Mouse (Mus musculus): ENCODE measurements around the gene Phkb. TPM values are rescaled to one million over a fixed set of nuclear protein-coding genes. Genes with fewer than 3 reads are reported as not detected.

Phkb gene
- polyA plus RNA-seq, 2 experiments, result 30.9 to 53.2 TPM

- no peak for TF ChIP-seq POLR2A (IDR thresholded peaks at IDR 0.05; ENCODE audit: borderline replicate concordance, extremely low read depth, insufficient read depth, insufficient read length)
- no peak overlapping the region for H3K9ac ChIP-seq (ENCODE audit: low read depth, low read length, severe bottlenecking)
Observed at GRCm38 (mm10) chr8:86052003-86052402, 211.2 kb downstream of the Phkb start.

GRCm38 (mm10) chr8:86058618-86059017, 217.9 kb downstream of the Phkb start:
- no peak overlapping the region for H3K4me3 ChIP-seq (replicated peaks; ENCODE audit: low read length)
- no peak overlapping the region for H3K27ac ChIP-seq (replicated peaks; ENCODE audit: low read depth, low read length)
- TF ChIP-seq POLR2A (IDR thresholded peaks at IDR 0.05; ENCODE audit: borderline replicate concordance, extremely low read depth, insufficient read depth, insufficient read length), result no peak
- 92% methylated on average over 5 of the region's 5 CpGs for WGBS
- H3K4me2 ChIP-seq (replicated peaks; ENCODE audit: low read depth, low read length, severe bottlenecking), result no peak overlapping the region
- DNase-seq (ENCODE audit: low spot score) (no peak), ATAC-seq (ENCODE audit: low FRiP score, low read depth) (no peak)
- no peaks in the 10 kb centered on the region for H3K4me1 ChIP-seq (ENCODE audit: control insufficient read depth, insufficient read depth, low read length)
- H3K36me3 ChIP-seq (ENCODE audit: control insufficient read depth, insufficient read depth, low read length), result peaks cover 27% of the 10 kb centered on the region
- H3K9me3 ChIP-seq (ENCODE audit: control insufficient read depth, low read length), result no peaks in the 10 kb centered on the region
- H3K9ac ChIP-seq (ENCODE audit: low read depth, low read length, severe bottlenecking), result no peak overlapping the region
- no peaks in the 10 kb centered on the region for H3K27me3 ChIP-seq (ENCODE audit: control insufficient read depth, insufficient read depth, low read length)

More at GRCm38 (mm10) chr8:86052003-86052402, 211.2 kb downstream of the Phkb start:
- WGBS, result 83% methylated on average over 4 of the region's 4 CpGs
- Histone ChIP-seq H3K4me2 (replicated peaks; ENCODE audit: low read depth, low read length, severe bottlenecking) (no peak overlapping the region), H3K27ac (replicated peaks; ENCODE audit: low read depth, low read length) (no peak overlapping the region), H3K27me3 (ENCODE audit: control insufficient read depth, insufficient read depth, low read length) (no peaks in the 10 kb centered on the region), H3K9me3 (ENCODE audit: control insufficient read depth, low read length) (no peaks in the 10 kb centered on the region), H3K4me1 (ENCODE audit: control insufficient read depth, insufficient read depth, low read length) (no peaks in the 10 kb centered on the region), H3K36me3 (ENCODE audit: control insufficient read depth, insufficient read depth, low read length) (peaks cover 7% of the 10 kb centered on the region), H3K4me3 (replicated peaks; ENCODE audit: low read length) (no peak overlapping the region)
- no peak for ATAC-seq (ENCODE audit: low FRiP score, low read depth)
- DNase-seq (ENCODE audit: low spot score), result no peak

GRCm38 (mm10) chr8:86059130-86059529, 218.4 kb downstream of the Phkb start:
- Histone ChIP-seq H3K4me1 (ENCODE audit: control insufficient read depth, insufficient read depth, low read length) (no peaks in the 10 kb centered on the region), H3K27me3 (ENCODE audit: control insufficient read depth, insufficient read depth, low read length) (no peaks in the 10 kb centered on the region), H3K9ac (ENCODE audit: low read depth, low read length, severe bottlenecking) (no peak overlapping the region), H3K27ac (replicated peaks; ENCODE audit: low read depth, low read length) (no peak overlapping the region), H3K4me2 (replicated peaks; ENCODE audit: low read depth, low read length, severe bottlenecking) (no peak overlapping the region), H3K36me3 (ENCODE audit: control insufficient read depth, insufficient read depth, low read length) (peaks cover 28% of the 10 kb centered on the region), H3K4me3 (replicated peaks; ENCODE audit: low read length) (no peak overlapping the region), H3K9me3 (ENCODE audit: control insufficient read depth, low read length) (no peaks in the 10 kb centered on the region)
- no peak for TF ChIP-seq POLR2A (IDR thresholded peaks at IDR 0.05; ENCODE audit: borderline replicate concordance, extremely low read depth, insufficient read depth, insufficient read length)
- no peak for DNase-seq (ENCODE audit: low spot score)
- WGBS, result 53% methylated on average over 5 of the region's 5 CpGs
- ATAC-seq (ENCODE audit: low FRiP score, low read depth), result no peak

GRCm38 (mm10) chr8:86063411-86063810, 222.7 kb downstream of the Phkb start:
- H3K9me3 ChIP-seq (ENCODE audit: control insufficient read depth, low read length), result no peaks in the 10 kb centered on the region
- DNase-seq (ENCODE audit: low spot score) (no peak), ATAC-seq (ENCODE audit: low FRiP score, low read depth) (no peak)
- H3K27me3 ChIP-seq (ENCODE audit: control insufficient read depth, insufficient read depth, low read length), result no peaks in the 10 kb centered on the region
- peaks cover 10% of the 10 kb centered on the region for H3K36me3 ChIP-seq (ENCODE audit: control insufficient read depth, insufficient read depth, low read length)
- TF ChIP-seq POLR2A (IDR thresholded peaks at IDR 0.05; ENCODE audit: borderline replicate concordance, extremely low read depth, insufficient read depth, insufficient read length), result no peak
- no peak overlapping the region for H3K27ac ChIP-seq (replicated peaks; ENCODE audit: low read depth, low read length)
- 98% methylated on average over 2 of the region's 2 CpGs for WGBS
- no peak overlapping the region for H3K4me2 ChIP-seq (replicated peaks; ENCODE audit: low read depth, low read length, severe bottlenecking)
- no peak overlapping the region for H3K4me3 ChIP-seq (replicated peaks; ENCODE audit: low read length)
- H3K4me1 ChIP-seq (ENCODE audit: control insufficient read depth, insufficient read depth, low read length), result no peaks in the 10 kb centered on the region
- no peak overlapping the region for H3K9ac ChIP-seq (ENCODE audit: low read depth, low read length, severe bottlenecking)

- no peak for DNase-seq (ENCODE audit: low spot score)
- no peak for ATAC-seq (ENCODE audit: low FRiP score, low read depth)
- no peak overlapping the region for H3K9ac ChIP-seq (ENCODE audit: low read depth, low read length, severe bottlenecking)
- no peak overlapping the region for H3K27ac ChIP-seq (replicated peaks; ENCODE audit: low read depth, low read length)
- 95% methylated on average over 1 of the region's 1 CpGs for WGBS
- no peaks in the 10 kb centered on the region for H3K27me3 ChIP-seq (ENCODE audit: control insufficient read depth, insufficient read depth, low read length)
- H3K4me1 ChIP-seq (ENCODE audit: control insufficient read depth, insufficient read depth, low read length), result no peaks in the 10 kb centered on the region
- H3K4me3 ChIP-seq (replicated peaks; ENCODE audit: low read length), result no peak overlapping the region
- no peak overlapping the region for H3K4me2 ChIP-seq (replicated peaks; ENCODE audit: low read depth, low read length, severe bottlenecking)
- H3K9me3 ChIP-seq (ENCODE audit: control insufficient read depth, low read length), result no peaks in the 10 kb centered on the region
- no peak for TF ChIP-seq POLR2A (IDR thresholded peaks at IDR 0.05; ENCODE audit: borderline replicate concordance, extremely low read depth, insufficient read depth, insufficient read length)
- H3K36me3 ChIP-seq (ENCODE audit: control insufficient read depth, insufficient read depth, low read length), result no peaks in the 10 kb centered on the region
Observed at GRCm38 (mm10) chr8:86079433-86079832, 238.7 kb downstream of the Phkb start.

- no peak for ATAC-seq (ENCODE audit: low FRiP score, low read depth)
- 41% methylated on average over 4 of the region's 4 CpGs for WGBS
Observed at GRCm38 (mm10) chr8:86083346-86083745, 242.6 kb downstream of the Phkb start.

More at GRCm38 (mm10) chr8:86083346-86083745, 242.6 kb downstream of the Phkb start:
- H3K9ac ChIP-seq (ENCODE audit: low read depth, low read length, severe bottlenecking), result no peak overlapping the region
- DNase-seq (ENCODE audit: low spot score), result no peak
- H3K4me3 ChIP-seq (replicated peaks; ENCODE audit: low read length), result no peak overlapping the region
- no peaks in the 10 kb centered on the region for H3K9me3 ChIP-seq (ENCODE audit: control insufficient read depth, low read length)
- no peaks in the 10 kb centered on the region for H3K27me3 ChIP-seq (ENCODE audit: control insufficient read depth, insufficient read depth, low read length)
- H3K27ac ChIP-seq (replicated peaks; ENCODE audit: low read depth, low read length), result no peak overlapping the region
- no peaks in the 10 kb centered on the region for H3K36me3 ChIP-seq (ENCODE audit: control insufficient read depth, insufficient read depth, low read length)
- H3K4me2 ChIP-seq (replicated peaks; ENCODE audit: low read depth, low read length, severe bottlenecking), result no peak overlapping the region
- TF ChIP-seq POLR2A (IDR thresholded peaks at IDR 0.05; ENCODE audit: borderline replicate concordance, extremely low read depth, insufficient read depth, insufficient read length), result no peak
- H3K4me1 ChIP-seq (ENCODE audit: control insufficient read depth, insufficient read depth, low read length), result no peaks in the 10 kb centered on the region

Data from limb, embryonic 14.5 days (tissue).